Mouse (Mus musculus) c-Kit-positive CD71-negative TER-119-negative erythroid progenitor cells, embryonic 14.5 days (primary cell): ENCODE results near the gene Vmn1r72.
"Not testable (repeated sequence)": the region's sequence is repeated elsewhere in the genome, so short reads cannot be mapped to it uniquely, and the experiment has no call there.

Experiments
- DNase-seq: peaks from one replicate; pipeline ENCODE4 v3.0.0-alpha.2; 2013; ENCODE audit warnings: low read depth

The Vmn1r72 gene

DNA sequence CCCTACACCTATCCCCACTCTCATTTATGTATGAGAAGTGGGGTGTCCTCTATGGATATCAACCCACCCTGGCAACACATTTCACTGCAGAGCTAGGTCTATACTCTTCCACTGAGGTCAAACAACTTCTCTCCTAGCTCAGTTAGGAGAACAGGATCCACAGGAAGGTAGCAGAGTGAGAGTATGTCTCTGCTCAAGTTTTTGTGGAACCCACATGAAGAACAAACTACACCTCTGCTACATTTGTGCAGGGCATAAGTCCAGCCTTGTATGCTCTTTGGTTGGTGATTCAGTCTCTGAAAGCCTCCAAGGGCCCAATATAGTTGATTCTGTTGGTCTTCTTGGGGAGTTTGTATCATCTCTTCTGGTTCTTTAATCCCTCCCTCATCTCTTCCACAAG lies at the start of gene Vmn1r72:
TSS of gene Vmn1r72 (minus strand) at position 101 of the 400 bp plus-strand sequence.
- DNase-seq: not testable (repeated sequence)

DNA sequence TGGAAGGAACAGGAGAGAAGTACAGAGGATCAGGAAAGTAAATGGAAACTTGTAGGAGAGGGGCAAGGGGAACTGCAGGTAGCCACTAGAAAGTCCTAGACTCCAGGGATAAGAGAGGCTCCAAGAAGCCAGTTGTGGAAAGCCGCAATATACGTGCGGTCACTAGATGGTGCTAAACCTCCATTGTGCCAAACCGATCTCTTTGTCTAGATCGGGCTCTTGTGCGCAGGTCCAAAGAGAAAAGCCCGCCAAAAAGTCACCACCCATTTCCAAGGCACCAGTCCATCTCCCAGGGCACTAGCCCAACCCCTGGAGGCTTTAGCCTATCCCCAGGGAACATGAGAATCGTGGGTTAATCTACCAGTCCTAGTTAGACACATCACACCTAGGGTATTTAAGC lies 62.9 kb downstream of the Vmn1r72 start:
- peak; percentile 9 for DNase-seq
